Mouse (Mus musculus): ENCODE data around the gene Arhgap24. TPM values are rescaled to one million over a fixed set of nuclear protein-coding genes. Genes with fewer than 3 reads are reported as not detected.
"Not testable (repeated sequence)": the region's sequence is repeated elsewhere in the genome, so short reads cannot be mapped to it uniquely, and the experiment has no call there.

The Arhgap24 gene
- total RNA-seq, 2 experiments from 2014 or later: 6.0 to 7.5 TPM

DNA sequence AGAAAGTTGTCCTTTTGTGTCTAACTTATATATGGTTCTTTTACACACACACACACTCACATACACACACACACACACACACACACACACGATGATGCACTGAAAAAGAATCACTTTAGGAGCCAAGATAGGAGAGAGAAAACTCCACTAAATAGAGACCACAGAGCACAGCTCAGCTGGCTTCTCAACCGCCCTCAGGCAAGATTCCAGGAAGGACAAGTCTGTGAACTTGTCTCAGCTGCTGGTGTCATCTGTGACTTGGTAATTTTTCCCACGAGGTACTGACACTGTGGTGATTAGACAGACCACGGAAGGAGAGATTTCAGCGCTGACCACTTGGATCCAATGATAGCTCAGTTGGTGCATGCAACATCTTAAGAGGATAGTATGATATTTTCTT, 420.0 kb downstream of the Arhgap24 start:
- intact Hi-C loops (cut with DNase I): no loop called here
- no peak for DNase-seq (ENCODE audit: low spot score in 2 of 2)

DNA sequence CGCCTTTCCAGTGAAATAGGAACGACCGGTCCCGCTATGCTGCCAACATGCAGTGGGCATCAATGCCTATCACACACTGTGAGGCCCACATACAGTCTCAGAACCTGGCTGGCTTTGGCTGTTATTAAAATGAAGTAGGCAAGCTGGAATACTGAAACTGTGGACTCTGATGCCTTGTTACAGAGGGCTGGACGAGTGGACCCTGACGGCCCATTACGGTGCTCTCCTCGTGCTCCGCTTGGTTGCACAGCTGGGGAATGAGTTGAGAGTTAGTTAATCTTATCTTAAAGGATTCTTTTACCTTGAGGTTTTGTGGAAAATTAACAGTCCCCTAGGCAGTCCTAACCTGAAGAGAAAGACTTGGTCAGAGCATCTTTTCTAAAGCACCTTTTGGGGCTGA, 422.3 kb downstream of the Arhgap24 start:
- no peak for DNase-seq (ENCODE audit: low spot score in 2 of 2)

DNA sequence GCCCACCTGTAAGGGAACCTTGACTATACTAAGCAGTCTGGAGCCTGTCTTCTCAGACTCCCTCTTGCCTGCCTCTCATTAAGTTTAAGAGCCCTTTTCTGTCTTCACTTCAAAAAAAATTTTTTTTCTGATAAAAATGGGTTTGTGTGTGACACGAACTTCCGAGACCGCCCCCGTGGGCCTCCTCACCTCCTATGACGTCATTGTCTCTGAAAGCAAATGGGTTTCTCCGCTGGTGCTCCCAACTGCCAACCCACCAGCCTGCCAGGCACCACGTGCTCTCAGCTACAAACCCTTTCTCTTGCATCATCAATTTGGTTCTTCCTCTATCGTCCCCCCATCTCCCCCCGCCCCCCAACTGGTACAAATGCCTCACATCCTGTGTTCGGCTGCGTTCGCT, 422.9 kb downstream of the Arhgap24 start:
- no peak for DNase-seq (ENCODE audit: low spot score in 2 of 2)
- intact Hi-C loops (cut with DNase I): no loop called here

More for the DNA sequence above, 422.3 kb downstream of the Arhgap24 start:
- intact Hi-C loops (cut with DNase I): no loop called here

DNA sequence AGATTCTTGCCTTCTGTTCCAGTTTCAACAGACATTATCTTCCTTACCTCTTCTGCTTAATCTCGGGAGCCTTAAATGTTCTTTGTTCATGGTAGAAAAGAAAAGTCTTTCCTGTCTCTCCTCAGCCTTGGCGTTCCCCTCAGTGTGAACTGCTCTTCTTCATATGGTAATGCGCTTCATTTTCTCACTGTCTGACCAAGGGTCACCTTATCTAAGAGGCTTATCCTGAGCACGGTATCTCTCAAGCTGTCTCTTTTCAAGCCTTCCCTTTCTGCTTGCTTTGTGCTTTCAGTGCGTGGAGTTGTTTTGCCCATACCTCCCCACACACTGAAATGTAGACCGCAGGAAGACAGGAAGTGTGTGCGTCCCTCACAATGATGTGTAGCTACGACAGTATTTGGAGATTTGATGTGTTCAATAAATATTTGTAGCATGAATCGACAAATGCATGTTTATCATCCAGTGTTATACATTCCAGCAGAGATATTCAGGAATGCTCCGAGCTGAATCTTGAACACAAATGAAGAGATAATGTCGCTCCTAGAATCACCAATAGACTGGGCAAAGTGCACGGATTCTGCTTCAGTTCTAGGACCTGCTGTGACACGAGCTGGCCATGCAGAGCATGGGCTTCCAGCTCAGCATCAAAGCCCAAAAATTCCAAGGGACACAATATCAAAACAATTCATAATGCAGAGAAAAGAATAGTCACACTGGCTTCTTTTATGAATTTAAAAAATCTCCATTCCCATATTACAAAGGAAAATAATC, 424.4 kb downstream of the Arhgap24 start:
- intact Hi-C loops (cut with DNase I): no loop called here
- no peak for DNase-seq (ENCODE audit: low spot score in 2 of 2)

DNA sequence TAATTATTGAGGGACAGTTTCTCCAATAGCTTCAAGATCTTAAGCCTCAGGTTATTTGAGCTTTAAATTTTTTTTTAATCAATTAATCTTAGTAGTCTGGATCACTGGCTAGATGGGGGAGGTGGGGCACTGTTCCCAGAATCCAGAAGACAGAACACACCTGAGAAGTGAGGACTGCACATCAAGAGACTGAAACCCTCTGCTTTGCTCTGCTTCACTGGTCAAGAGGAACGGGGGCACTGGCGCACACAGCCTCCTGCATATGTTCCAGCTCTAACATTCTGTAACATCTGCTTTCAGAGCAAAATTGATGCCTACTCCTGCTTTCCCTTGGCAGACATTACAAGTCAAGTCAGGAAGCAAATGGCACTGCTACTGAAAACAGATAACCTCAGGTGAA, 439.0 kb downstream of the Arhgap24 start:
- intact Hi-C loops (cut with DNase I): no loop called here
- no peak for DNase-seq (ENCODE audit: low spot score in 2 of 2)

DNA sequence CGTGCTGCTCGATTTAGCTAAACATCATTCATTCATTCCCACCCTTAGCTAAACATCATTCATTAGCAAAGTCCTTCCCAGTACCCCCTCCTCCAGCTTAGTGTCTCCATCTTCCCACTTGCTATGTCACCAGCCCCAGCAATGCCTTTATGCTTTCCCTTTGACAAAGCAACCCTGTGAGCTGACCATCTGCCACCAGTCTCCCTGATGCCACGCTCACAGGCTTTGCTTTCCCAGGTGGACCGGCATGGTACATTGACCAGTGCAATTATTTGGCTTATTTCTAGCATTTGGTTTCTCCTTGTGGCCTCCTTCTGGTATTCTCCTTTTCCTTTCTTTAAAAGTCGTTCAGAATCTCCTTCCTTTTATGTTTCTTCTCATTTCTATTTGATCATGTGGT, 445.6 kb downstream of the Arhgap24 start:
- intact Hi-C loops (cut with DNase I): no loop called here
- no peak for DNase-seq (ENCODE audit: low spot score in 2 of 2)

DNA sequence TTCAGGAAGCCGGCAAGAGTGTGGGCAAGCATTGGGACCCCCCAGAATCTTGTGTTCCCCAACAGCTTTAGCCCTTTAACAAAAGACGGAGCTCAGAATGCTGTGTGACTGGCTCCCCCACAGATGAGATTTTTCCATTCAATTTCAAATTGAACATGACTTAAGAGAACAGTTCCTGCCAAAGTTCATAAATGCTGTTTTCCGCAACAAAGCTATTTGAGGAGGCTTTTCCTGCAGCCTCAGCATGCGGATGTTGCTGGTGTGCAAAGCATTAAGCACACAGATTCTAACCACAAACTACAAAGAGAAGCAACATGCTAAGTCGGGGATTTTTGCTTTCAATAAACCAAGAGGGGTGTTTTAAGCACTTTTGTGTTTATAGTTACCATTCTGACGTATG, 449.0 kb downstream of the Arhgap24 start:
- intact Hi-C loops (cut with DNase I): no loop called here
- DNase-seq (ENCODE audit: low spot score in 2 of 2): no peak

DNA sequence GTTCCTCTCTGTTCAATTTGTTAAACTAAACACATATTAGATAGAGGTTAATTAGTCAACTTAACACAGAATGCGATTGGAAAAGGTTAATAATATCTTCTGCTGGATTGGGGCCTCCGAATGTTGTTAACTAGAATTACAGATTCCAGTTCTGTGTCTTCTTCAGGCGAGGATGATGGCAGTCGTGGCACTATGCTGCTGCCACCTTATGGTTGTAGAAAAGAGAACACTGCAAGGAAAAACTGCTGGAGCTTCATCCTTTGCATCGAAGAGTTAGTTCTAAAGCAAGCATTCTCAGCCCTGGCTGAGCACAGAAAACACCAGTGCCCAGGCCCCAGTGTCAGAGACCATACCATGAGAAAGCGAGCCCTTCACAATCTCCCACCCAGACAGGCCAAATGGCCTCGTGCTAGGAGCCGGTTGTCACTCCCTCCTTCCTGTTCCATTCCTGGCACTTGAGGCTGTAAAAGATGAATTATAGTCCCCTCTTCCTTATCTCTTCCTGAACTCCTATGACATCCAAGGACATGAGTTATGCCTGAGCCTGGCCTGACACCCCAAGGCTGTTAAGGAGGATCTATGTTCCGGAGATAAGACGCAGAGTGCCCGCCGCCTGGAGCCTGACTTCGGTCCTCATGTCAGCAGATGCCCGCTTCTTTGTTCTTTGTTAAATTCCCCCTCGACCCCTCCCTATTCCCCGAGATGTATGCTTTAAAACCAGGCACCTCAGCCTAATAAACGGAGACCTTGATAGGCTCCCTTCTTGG, 462.9 kb downstream of the Arhgap24 start:
- intact Hi-C loops (cut with DNase I): not testable (repeated sequence)
- DNase-seq (ENCODE audit: low spot score in 2 of 2): peak; percentile 46 to 56

DNA sequence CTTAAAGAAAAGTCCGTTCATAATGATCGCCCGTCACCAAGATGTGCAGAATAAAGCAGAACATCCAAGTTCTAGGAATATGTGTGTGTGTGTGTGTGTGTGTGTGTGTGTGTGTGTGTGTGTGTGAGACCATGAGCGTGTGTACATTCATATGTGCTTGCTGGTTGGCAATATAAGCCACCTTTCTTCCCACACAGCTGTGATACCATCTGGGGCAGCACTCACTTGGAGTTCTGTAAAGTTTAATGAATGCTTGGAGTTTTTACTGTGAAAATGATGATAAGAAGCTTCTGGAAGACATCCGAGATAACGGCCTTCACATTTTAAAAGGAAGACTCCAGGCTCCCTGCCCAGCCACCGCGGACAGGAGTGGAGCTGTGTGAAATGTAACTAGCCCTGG, 465.4 kb downstream of the Arhgap24 start:
- peak; percentile 55 to 73 for DNase-seq (ENCODE audit: low spot score in 2 of 2)
- intact Hi-C loops (cut with DNase I): no loop called here

DNA sequence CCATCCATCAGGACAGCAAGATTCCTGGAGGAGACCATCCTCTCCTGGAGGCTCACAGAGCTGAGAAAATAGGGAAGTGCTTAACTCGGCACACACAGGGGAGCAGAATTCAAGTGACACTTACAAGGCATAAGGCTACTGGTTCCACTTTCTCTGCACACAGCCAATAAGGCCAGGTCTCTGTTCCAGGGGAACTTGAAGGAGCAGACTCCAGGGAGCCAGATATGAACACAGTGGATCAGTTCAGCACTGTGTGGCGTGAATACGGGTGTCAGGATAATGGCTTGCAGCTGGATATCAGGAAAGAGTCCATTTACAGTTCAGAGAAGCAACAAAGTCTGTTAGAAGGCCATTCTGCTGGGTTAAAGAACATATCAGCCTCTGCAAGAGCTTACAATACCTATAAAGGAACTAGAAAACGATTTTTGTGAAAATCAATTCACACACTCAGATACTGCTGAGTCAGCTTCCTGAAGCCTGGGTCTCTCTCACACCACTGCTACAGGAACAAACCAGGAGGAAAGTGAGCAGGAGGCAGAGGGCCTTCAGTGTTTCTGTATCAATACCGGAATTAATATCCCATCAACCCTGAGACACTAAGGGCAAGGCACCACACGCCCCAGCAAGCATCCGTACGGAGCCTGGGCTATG, 466.0 kb downstream of the Arhgap24 start:
- intact Hi-C loops (cut with DNase I): no loop called here
- DNase-seq (ENCODE audit: low spot score in 2 of 2): no peak
